Mouse (Mus musculus) lung, postnatal 14 days (tissue): ENCODE results near the gene Cnn2.

Source experiments
- DNase-seq: peaks from one replicate; pipeline ENCODE4 v3.0.0; 2021

Gene Cnn2

DNA sequence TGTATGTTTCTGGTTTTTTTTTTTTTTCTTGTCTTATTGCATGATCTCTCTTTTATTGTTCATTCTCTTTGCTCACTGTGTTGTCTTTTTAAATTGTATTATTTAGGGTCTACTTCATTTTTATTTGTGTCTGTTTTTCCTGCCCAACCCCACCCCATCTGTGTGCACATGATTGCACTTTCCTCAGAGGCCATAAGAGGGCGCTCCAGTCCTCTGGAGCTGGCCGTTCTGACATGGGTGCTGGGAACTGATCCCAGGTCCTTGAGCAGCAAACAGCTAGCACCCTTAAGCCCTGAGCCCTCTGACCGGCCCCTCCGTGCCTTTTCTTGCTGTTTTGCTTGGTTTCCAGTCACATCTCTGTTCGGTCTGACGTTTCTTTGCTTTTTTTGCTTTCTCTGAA, 3.2 kb downstream of the Cnn2 start:
- no peak for DNase-seq

DNA sequence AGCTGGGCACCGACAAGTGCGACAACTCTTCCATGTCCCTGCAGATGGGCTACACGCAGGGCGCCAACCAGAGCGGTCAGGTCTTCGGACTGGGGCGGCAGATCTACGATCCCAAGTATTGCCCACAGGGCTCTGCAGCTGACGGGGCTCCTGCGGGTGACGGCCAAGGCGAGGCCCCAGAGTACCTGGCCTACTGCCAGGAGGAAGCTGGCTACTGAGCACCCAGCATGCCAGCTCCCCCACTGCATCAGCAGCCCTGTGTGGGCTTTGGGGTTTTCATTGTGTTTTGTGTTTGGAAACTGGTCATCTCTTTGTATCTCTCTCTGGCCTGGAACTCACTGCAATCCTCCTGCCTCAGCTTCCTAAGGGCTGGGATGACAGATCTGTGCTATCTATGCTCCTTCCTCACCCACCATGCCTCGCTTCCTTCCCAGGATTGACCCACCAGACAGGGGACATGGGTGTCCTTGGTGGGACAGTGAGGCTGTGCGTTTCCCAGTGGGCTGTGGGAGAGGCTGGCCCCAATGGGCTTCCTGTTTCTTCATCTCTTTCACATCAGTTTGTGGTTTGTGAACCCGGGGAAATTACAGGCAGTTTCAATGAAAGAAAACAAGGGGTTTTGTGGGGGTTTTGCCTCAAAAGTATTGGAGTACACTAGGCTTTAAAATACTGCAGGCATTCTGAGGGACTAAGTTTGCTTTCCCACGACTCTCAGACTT, 6.2 kb downstream of the Cnn2 start:
- peak; percentile 65 for DNase-seq

DNA sequence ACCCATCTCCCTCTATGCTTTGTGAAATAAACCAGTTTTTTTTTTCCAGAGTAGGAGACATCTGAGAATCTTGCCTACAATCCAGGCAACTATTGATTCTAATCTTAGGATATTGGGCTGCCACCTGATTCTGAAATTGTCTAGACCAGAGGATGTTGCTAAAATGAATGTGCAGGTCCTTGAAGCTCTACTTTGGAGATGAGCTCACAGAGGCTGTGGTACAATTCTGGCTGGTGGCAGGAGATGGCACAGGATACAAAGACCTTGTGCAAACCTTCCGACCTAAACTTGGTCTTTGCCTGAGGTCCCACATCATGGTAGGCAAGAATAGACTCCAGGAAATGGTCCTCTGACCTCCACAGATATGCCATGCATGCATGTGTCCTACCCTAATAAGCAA, 7.3 kb downstream of the Cnn2 start:
- no peak for DNase-seq

DNA sequence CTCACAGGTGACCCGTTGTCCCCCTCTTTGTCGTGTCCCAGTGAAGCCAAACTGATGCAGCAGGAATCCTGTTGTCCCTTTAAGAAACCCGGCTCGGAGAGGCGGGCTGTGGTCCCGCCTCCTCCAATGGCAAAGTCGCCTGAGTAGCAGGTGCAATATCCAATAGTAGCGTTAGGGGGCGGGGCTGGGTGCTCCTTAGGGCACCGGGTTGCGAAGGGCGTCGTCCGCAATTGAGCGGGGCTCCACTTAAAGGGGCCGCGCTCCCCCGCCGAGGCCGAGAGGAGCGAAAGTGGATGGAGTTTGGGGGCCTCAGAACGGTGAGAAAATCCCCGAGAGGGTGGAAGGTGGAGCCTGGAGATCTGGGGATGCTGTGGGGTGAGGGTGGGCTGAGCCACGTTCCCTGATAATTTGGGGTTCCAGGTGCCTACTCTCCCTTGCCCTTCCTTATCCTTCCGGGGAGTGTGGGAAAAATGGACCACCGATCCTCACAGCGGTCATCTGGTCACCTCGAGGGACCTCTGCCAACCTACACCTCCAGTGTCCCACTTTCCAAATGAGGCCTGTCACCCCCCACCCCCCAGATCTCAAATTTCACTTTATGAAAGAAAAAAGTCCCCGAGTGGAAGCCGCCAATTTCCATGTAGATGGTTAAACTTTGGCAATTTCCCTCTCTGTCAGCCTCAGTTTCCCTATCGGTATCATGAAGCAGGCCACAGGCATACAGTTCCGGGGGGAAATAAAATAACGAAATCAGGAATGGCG, 8.1 kb downstream of the Cnn2 start, which contains the start of gene Abca7:
Gene Abca7, plus strand, starts transcription at position 223 of the 762 bp plus-strand sequence.
- peak; percentile 99 for DNase-seq

DNA sequence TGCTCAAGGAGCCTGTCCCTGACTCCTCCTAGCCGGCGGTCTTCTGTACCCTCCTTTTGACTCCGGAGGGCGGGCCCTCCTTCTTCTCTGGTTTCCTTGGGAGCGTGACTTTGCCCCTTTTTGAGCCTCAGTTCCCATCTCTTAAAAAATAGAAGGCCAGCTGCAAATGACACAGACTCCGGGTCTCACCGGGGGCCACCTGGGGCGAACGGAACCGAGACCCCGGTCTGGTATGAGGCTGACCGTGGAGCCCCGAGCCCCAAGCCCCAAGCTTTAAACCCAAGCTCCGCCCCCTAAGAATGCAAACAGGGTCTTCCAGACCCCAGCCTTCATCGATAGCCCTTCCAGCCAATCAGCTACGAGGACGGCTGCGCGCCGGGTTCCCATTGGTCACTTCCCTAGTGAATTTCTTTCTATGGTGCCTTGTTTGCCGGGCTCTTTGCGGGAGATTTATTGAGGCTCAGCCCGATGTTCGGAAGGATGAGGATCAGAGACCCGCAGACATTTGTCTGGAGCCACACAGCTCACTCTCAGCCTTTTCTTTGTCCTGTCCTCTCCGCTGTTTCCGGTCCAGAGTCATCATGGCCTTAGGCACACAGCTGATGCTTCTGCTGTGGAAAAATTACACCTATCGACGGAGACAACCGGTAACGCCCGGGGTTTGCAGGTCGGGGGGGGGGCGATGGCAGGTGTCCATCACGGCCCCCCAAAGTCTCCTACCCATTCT, 8.8 kb downstream of the Cnn2 start:
- DNase-seq: peak; percentile 66

DNA sequence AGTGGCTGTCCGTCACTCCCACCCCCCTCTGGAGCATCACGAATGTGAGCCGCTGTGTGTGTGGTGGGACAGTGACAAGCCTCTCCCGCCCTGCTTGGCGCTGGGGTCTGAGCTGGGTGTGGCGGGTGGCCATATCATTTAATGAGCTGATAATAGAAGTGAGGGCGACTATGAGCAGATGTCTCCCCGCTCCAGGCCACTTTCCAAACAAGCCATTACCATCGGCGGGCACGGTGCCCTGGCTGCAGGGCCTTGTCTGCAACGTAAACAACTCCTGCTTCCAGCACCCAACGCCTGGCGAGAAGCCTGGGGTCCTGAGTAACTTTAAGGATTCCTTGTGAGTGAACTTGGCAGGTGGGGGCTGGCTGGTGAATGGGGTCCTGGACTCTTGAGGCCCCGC, 9.4 kb downstream of the Cnn2 start:
- DNase-seq: no peak

DNA sequence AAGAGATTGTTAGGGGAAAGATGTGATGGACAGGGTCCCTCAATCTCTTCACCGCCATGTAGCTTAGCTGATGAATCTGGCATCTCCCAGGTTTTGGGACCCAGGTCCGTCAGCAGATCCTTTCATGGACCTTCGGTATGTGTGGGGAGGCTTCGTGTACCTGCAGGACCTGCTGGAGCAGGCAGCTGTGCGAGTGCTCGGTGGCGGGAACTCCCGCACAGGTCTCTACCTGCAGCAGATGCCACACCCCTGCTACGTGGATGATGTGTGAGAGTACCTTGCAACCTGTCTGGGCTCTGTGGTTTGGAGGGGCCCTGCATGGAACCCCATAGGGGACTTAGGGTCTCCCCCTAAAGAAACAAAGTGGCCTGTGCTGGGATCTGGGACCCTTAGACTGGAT, 13.6 kb downstream of the Cnn2 start:
- no peak for DNase-seq

DNA sequence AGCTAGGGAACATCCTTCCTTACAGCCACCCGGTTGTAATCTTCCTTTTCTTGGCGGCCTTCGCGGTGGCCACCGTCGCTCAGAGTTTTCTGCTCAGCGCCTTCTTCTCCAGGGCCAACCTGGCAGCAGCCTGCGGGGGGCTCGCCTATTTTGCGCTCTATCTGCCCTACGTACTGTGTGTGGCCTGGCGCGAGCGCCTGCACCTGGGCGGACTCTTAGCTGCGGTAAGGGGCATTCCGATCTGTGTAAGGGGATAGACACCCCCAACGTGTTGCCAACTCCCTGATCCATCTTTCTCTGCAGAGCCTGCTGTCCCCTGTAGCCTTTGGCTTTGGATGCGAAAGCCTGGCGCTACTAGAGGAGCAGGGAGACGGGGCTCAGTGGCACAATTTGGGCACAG, 14.4 kb downstream of the Cnn2 start:
- DNase-seq: no peak

DNA sequence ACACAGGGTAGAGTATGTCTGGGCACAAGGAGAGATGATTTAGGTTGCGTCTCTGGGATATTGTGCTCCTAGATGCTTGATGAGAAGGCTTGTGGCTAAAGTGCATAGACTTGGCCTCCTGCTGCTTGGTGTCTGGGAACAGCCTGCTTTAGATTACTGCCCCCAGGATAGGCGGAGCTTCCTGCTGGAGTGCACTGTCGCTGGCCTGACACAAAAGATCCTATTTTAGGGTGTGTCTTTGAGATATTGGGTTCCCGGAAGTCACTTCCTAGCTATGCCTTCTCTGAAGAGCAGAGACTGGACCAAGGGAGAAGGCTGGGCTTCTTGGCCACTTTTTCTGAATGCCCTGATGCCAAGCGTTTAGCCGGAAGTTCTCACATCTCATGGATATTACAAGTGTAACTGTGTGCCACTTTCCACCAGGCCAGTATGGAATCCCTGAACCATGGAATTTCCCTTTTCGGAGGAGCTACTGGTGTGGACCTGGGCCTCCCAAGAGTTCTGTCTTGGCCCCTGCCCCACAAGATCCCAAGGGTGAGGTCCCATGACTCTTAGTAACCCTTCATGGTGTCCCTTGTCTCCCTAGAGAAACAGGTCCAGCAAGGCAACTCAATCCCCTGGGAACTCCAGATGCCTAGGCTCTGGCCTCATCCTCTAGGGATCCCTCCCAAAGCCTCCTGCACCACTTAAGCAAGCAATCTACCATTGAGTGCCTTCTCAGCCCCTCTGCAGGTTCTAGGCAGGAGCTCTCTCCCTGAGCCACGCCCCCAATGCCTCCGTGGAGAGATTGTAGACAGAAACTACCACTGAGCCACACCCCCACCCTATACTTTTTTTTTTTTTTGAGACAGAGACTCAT, 15.2 kb downstream of the Cnn2 start:
- DNase-seq: no peak

DNA sequence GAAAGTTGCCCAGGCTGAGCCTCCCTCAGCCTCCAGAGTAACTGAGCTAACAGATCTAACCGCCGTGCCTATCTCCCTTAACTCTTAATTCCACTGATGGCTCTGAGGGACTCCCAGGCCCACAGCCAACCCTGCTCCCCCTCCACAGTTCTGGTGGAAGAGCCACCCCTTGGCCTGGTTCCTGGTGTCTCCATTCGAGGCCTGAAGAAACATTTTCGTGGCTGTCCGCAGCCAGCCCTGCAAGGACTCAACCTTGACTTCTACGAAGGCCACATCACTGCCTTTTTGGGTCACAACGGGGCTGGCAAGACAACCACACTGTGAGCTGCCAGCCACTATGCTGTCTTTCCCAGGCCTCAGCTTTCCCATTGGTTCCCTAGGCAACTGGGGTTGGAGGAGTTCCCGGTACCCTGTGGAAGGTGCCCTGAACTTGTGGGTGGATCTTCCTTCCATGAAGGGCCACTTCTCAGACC, 15.9 kb downstream of the Cnn2 start:
- DNase-seq: no peak

DNA sequence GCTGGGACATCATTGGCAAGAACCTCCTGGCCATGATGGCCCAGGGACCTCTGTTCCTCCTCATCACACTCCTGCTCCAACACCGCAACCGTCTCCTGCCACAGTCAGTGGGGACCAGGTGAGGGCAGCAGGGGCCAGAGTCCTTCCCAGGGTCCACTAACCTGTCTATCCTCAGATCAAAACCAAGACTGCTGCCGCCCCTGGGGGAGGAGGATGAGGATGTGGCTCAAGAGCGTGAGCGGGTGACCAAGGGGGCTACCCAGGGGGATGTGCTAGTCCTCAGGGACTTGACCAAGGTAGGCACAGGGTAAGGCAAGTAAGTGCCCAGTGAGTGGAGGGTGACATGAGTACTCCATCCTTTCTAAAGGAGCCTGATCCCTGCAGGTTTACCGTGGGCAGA, 23.4 kb downstream of the Cnn2 start:
- DNase-seq: no peak

DNA sequence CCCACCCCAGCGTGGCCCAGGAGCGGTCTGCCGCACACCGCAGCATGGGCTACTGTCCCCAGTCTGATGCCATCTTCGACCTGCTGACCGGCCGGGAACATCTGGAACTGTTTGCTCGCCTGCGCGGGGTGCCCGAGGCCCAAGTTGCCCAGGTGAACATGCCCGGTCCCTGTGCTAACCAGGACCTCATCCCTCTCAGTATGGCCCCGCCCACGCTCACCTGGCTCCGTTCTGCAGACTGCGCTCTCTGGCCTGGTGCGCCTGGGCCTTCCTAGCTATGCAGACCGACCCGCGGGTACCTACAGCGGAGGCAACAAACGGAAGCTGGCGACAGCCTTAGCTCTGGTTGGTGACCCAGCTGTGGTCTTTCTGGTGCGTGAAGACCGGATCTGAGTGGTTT, 25.2 kb downstream of the Cnn2 start:
- no peak for DNase-seq

DNA sequence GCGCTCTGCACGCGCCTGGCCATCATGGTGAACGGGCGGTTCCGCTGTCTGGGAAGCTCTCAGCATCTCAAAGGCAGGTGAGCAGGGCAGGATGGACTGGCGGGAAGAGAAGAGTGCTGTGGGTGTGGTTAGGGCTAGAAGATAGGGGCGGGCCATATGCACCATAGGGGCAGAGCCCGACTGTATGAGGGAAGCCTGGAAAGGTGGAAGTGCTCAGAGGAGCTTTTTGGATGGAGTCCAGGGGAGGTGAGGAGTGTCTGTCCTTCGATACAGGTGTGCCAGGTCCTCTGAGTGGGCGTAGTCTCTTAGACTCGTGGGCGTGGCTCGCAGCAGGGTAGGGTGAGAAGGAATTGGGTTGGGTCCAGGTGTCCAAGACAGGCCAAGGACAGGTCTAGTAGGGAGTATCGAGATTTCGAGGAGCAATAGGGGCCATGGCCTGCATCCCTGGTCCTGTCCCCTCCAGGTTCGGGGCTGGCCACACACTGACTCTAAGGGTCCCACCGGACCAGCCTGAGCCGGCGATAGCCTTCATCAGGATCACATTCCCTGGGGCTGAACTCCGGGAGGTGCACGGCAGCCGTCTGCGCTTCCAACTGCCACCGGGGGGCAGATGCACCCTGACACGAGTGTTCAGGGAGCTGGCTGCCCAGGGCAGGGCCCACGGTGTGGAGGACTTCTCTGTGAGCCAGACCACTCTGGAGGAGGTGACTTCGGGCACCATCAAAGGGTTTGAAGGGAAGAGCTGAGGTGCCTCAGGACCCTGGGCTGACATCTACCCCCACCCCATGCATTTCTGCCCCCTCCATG, 26.3 kb downstream of the Cnn2 start:
- DNase-seq: peak; percentile 61

DNA sequence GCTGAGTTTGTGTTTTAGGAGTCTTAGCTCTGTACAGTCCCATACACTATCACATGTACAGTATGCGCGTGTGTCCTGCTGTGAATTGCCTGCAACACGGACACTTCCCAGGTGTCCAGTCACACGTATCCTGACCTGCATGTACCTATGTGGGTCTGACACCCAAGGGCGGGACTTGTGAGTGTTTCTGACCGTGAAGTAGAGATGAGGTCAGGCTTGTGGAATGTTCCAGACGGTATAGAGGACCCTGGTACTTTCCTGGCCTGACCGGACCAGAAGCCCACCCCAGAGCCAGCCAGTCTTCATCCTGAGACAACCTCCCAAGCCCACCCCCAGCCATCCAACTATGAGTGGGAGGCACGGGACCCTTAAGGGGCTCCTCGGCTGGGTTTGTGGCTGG, 27.2 kb downstream of the Cnn2 start:
- DNase-seq: no peak

DNA sequence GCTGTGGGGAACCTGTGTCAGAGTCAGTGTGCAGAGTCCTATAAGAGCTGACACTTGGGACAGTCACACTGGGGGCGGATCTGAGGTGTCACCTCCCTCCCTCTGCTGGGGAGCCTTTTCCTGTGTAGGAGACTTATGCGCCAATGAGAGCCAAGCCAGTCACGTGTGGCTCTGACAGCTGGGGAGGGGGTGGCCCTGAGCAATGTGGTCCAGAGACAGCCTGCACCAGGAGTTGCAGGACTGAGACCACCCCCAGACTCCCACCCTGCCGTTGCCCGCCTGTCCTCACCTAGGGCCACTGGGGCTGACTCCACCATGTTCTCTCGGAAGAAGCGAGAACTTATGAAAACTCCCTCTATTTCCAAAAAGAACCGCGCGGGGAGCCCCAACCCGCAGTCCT, 28.1 kb downstream of the Cnn2 start, which contains the start of gene Arhgap45:
Gene Arhgap45, plus strand, starts transcription at position 143 of the 400 bp plus-strand sequence.
- peak; percentile 59 for DNase-seq

DNA sequence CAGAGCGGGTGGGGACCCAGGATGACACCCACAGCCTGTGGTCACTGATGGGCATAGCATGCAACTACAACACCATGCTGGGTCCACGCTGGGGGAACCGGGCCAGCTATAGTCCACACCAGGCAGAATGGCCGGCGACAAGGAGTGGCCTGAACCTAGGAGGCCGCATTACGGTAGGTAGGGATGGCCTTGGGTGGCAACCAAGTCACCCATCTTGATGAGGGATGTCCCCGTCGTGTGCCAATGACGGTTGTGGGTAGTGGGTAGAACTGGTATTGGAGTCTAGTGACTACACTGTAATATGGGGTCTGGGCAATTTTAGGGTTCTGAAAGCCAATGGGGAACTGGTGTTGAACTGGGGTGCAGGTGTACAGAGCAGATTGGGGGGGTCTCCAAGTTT, 28.5 kb downstream of the Cnn2 start:
- no peak for DNase-seq

DNA sequence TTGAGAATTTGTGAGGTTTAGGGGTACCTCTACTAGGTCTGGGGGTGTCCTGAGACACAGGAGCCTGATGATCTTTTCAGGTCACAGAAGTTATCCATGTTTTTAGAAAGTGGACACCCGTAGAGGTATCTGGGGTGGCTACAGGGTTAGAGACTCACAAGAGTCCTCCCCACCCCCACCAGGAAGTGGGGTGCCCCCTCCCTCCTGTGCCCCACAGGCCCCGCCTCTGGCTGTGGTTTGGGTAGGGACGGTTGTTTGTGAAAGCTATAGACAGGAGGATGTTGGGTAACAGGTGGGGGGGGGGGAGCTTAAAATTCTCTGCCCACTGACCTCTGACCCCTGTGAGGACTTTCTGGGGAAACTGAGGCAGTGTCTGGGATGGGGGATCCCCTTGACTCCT, 29.0 kb downstream of the Cnn2 start:
- peak; percentile 68 for DNase-seq

DNA sequence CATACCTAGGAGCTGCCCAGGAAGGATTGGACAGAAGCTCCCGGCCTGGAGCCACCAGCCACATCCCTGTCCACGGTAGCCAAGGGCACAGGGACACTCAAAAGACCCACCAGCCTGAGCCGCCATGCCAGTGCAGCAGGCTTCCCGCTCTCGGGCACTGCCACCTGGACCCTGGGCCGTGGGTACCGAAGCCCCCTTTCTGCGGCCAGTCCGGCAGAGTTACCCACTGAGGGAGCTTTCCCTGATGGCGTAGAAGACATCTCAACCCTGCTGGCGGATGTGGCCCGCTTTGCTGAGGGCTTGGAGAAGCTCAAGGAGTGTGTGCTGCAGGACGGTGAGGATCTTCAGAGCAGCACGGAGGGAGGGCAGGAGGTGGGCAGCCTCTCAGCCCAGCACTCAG, 29.4 kb downstream of the Cnn2 start:
- DNase-seq: no peak

DNA sequence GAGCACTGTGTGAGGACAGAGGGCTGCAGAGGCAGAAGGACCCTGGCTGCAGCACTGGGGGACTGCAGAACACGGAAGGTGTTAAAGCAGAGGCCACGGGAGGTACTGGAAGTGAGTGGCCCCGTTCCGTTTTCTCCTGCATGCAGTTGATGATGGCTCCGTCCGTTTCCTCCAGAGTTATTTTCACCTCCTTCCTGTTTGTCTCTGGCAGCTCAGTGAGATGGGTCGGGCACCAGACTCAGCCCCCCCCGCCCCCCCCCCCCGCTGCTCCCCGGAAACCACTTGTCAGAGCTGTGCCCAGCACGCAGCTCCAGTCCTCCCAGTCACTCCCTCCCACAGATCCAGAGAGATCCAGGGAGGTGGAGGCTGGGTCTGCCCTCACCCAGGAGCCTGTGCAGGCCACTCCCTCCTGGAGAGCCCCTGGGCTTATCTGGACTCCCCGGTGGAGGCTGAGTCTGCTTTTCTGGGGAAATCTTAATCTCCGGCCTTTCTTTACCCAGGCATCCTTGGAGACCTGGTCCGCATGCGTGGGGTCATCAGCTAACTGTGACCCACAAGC, 30.4 kb downstream of the Cnn2 start:
- DNase-seq: peak; percentile 56

DNA sequence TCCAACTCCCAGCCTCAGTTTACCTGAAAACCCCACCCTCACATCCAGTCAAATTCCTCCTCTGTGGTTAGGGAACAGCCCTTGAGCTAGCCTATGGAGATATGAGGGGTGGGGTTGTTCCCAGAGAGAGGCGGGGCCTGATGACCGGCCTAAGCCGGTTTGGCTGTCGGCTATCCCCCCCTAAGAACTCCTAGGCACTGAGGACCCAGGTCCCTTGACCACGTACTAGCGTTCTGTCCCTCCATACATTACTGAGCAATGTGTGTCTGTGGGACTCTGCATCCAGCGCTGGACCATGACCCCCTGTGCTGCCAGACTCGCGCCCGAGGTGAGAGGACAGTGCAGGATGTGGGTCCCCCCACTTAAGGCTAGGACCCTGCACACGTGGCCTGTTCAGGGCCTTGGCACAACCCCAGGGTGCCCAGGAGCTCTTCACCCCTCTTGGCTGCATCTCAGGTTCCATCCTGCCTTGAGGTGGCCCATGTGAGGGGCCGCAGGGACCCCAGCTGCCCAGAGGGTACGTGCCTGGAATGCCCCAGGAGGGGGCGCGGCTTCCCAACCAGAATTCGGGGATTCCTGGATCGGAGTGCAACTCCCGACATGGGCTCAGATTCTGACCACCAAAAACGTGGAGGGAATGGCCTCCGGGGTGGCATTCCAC, 31.2 kb downstream of the Cnn2 start:
- DNase-seq: no peak

DNA sequence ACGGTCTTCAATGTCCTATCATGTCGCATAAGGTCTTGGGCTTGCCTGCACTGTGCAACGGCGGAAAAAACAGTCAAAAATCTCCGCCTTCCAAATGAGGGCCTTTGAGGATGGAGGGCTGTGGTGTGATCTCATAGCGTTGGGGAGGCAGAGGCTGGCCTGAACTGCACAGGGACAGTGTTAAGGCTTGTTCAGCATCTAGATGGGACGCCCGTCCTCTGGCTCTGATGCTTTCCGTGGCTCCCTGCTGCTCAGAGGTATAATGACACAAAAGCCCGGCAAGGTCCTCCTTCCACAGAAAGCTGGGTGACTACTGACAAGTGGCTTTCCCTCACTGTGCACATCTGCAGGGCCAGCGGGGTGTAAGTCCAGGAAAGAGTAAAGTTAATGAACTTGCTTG, 31.8 kb downstream of the Cnn2 start:
- no peak for DNase-seq
